Mouse (Mus musculus) left cerebral cortex, postnatal 25 days (tissue): ENCODE data around the gene Usp46. TPM values are rescaled to one million over a fixed set of nuclear protein-coding genes. Genes with fewer than 3 reads are reported as not detected.
"Not testable (repeated sequence)": the region's sequence is repeated elsewhere in the genome, so short reads cannot be mapped to it uniquely, and the experiment has no call there.

ENCODE experiments used
- DNase-seq, 2 experiments: peaks; one replicate each; pipeline ENCODE4 v3.0.0; 2022; ENCODE audit warnings: low spot score in 2 of 2, mixed read lengths in 1 of 2
- intact Hi-C: fragments of 180-260 bp; cut with DNase I; formaldehyde crosslinking; loops from one replicate; pipeline ENCODE4 v1.15.1; 2025
- total RNA-seq, 2 experiments: library from RNA; stranded (reverse); gene quantifications; 2 replicates each; pipeline ENCODE4 v1.2.3; 2021

Usp46 gene
- total RNA-seq, 2 experiments from 2014 or later, result 148 to 153 TPM

DNA sequence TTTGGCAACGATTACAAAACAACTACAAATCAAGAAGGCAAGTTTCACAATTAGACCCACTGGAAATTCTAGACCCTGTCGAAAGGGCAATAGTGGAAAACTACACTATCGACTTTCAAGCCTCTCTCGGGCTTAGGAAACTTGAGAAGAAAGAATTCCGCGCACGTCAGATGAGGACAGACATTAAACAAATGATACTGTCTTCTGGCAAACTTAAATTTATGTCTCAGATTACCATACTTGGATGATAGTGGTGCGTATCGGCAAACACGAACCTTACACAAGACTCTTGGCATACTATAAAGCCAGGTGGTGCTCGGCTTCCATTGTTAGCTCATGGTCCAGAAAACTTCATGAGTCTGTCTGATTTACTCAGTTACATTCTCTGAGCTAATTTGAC is 90.8 kb downstream of the Usp46 start:
- intact Hi-C loops, result no loop called here
- no peak for DNase-seq

GRCm38 (mm10) chr5:73971701-73972100 is 96.5 kb downstream of the Usp46 start:
- intact Hi-C loops, result no loop called here

GRCm38 (mm10) chr5:73970024-73970628 is 98.1 kb downstream of the Usp46 start:
- DNase-seq, result peak; percentile 63 to 65
- intact Hi-C loops, result no loop called here

More at GRCm38 (mm10) chr5:73971701-73972100, 96.5 kb downstream of the Usp46 start:
- no peak for DNase-seq

- intact Hi-C loops, result no loop called here
- DNase-seq, result no peak
Measured at GRCm38 (mm10) chr5:73969338-73969737, 98.9 kb downstream of the Usp46 start.

DNA sequence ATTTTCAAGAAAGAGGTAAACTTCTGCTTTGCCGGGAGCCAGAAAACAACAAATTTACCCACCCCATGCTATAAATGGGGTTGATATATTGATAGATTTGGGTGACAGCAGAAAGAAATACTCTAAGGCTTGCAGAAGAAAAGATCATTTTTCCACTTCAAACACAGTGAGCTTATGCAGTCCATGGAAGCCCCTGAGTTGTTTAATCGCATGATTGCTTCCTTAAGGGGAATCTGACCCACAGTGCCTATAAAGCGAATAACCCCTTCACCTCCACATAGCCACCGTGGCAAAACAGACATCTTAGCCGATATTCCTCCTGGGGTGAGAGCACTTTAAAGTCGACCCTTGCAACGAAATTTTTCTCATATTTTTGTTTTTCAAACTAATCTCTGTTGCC is 108.5 kb downstream of the Usp46 start:
- intact Hi-C loops, result no loop called here

DNA sequence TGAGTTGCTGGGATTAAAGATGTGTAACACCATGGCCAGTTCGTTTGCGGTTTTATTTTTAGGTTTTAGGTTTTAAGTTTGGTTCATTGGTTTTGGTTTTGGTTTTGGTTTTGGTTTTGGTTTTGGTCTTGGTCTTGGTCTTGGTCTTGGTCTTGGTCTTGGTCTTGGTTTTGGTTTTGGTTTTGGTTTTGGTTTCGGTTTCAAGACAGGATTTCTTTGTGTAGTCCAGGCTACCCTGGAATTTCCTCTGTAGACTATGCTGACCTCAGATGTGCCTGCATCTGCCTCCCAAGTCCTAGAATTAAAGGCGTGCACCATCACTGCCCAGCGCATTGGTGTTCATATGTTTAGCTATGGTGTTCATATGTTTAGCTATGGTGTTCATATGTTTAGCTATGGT is 109.6 kb downstream of the Usp46 start:
- intact Hi-C loops, DNase-seq: not testable (repeated sequence)

More for the DNA sequence above, 108.5 kb downstream of the Usp46 start:
- no peak for DNase-seq

DNA sequence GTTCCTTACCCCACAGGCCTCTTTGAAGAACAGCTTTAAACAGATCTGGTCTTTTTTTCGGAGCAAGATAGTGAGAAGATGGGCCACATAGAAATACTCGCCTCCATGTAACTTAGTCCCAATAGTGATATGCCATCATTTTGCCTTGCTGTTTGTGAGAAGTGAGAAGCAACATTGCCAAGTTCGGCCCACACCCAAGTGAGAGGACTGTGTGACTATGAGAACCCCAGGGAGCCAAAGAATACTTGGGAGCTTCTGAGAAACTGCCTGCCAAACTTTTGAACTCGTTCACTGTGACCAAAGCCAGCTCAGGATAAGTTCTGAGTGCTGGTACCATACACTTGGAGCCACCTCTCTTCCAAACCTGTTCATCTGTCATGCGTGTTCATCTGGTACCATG is 110.1 kb downstream of the Usp46 start:
- peak in 1 of 2 experiments; percentile 71 for DNase-seq
- intact Hi-C loops, result no loop called here

- intact Hi-C loops, result no loop called here
- peak in 1 of 2 experiments; percentile 73 for DNase-seq
Measured at GRCm38 (mm10) chr5:73955691-73956090, 112.5 kb downstream of the Usp46 start.

GRCm38 (mm10) chr5:73955005-73955404 is 113.2 kb downstream of the Usp46 start:
- intact Hi-C loops, result no loop called here
- peak; percentile 62 to 91 for DNase-seq

GRCm38 (mm10) chr5:73953066-73953614 is 115.1 kb downstream of the Usp46 start:
- no peak for DNase-seq
- intact Hi-C loops, result no loop called here

DNA sequence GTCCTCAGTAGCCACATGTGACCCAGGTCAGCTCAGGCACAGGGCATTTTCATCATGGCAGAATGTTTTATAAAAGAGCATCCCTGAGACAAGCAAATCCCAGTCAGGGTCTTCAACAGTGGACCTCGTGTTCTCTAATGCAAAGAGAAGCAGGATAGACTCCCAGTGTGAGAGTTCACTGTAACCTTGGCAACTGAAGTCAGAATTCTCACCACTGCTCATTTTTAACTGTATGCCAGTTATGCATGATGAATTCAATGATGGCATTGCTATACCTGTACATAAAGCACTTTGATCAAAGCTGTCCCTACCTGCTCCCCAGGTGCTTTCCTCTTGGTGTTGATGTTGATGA is 116.6 kb downstream of the Usp46 start:
- intact Hi-C loops, result no loop called here
- DNase-seq, result no peak

- intact Hi-C loops, result no loop called here
- peak in 1 of 2 experiments; percentile 49 for DNase-seq
Measured at GRCm38 (mm10) chr5:73950809-73951648, 117.2 kb downstream of the Usp46 start.

Other genes starting within 250 kb of the Usp46 start
- gene Rasl11b, start 126.9 kb upstream of the Usp46 start, total RNA-seq, result 10 to 100 TPM; 93.2 to 97.6 TPM